Mouse (Mus musculus) R1 (cell line): ENCODE measurements around the gene Zfp12.
"Not testable (repeated sequence)": the region's sequence is repeated elsewhere in the genome, so short reads cannot be mapped to it uniquely, and the experiment has no call there.

Experiments
- DNase-seq: peaks from one replicate; pipeline ENCODE4 v3.0.0-alpha.2; 2018; ENCODE audit warnings: low read depth, low spot score

Gene Zfp12

GRCm38 (mm10) chr5:143235028-143235693, at the start of gene Zfp12:
Zfp12 (plus strand) TSS chr5:143235163.
- DNase-seq: peak; percentile 98

DNA sequence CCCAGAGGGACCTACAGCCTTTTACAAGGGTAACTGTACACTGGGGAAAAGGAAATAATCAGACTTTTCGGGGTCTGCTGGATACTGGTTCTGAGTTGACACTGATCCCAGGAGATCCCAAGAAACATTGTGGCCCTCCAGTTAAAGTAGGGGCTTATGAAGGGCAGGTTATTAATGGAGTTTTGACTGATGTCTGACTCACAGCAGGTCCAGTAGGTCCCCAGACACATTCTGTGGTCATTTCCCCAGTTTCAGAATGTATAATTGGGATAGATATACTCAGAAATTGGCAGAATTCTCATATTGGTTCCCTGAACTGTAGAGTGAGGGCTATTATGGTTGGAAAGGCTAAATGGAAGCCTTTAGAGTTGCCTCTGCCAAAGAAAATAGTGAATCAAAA, 46.9 kb upstream of the Zfp12 start:
- DNase-seq: not testable (repeated sequence)

GRCm38 (mm10) chr5:143192806-143193205, 42.2 kb upstream of the Zfp12 start:
- no peak for DNase-seq

- DNase-seq: not testable (repeated sequence)
Observed at GRCm38 (mm10) chr5:143194747-143195146, 40.2 kb upstream of the Zfp12 start.

GRCm38 (mm10) chr5:143195166-143195565, 39.8 kb upstream of the Zfp12 start:
- DNase-seq: no peak

DNA sequence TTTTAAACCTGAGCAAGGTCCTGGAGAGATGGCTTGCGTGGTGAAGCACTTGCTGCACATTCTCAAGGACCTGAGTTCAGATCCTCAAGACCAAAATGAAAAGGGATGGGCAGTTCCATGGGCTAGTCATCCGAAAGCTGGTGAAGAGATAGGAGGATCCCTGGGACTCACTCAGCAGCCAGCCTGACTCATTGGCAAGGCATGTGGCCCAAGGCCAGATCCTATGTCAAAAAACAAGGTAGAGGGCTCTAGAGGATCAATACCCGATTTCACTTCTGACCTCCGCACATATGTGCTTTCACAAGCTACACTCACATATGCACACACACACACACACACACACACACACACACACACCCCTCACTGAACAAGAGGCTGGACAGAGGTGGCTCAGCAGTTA, 38.5 kb upstream of the Zfp12 start:
- no peak for DNase-seq

DNA sequence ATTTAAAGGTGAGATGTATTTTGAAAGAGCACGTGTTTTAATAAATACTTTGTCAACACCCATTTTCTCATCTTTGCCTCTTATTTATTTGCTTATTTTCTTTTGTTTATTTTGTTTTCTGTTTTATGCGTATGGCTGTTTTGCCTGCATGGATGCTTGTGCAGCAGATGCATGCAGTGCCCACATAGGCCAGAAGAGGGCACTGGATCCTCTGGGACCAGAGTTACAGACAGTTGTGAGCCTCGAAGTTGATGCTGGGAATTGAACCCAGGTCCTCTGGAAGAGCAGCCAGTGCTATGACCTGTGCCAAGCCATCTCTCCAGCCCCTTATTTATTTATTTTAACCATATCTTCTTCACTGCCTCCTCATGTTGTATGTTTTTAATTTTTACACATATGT, 29.9 kb upstream of the Zfp12 start:
- peak; percentile 30 for DNase-seq

DNA sequence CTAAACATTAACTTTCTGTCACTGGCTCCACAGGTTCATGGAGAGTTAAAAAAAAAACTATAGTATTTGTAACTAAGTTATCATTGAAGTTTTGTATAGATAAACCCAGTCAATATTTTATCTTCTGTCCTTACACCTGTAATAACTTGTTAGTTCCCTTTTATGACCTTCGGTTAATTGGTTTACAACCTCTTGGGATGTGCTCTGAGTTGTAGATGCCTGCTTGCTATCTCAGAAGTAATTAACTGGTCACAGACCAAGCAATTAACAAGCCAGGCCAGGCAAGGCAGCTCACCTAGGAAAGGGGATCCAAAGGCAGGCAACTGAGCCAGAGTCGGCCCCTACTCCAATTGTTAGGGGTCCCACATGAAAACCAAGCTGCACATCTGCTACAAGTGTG, 21.1 kb upstream of the Zfp12 start:
- DNase-seq: no peak

DNA sequence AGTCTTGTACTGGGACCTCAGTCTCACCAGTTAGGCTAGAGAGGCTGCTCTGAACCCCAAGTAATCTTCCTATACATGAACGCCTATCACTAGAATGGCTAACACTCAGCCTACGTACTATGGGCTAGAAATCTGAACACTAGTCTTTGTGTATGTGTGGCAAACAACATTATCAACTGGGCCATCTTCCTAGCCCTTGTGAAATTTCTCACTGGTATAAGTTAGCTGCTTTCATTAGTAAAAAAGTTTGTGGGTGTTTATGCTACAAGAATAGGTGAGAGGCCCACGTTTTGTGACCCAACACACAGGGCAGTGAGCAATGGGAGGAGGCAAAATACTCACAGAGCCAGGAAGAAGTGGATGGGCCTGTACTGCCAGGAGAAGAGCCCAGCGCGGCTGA, 14.0 kb upstream of the Zfp12 start:
- DNase-seq: no peak

DNA sequence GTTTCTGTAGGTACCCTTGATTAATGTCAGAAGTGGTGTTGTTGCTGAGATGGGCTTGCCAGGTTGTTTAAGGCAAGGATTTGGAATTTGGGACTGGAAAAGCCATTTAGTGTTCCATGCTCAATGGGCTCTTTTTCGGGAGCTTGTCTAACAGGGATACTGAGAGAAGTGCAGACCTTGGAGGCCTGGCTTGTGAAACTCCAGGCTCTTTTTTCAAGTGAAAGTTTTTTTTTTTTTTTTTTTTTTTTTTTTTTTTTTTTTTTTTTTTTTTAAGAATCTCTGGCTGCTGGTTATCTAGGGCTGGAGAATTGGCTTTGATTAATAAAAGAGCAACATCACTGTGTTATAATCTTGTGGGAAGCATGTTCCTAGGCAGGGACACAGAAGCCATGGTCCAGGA, 12.7 kb upstream of the Zfp12 start:
- DNase-seq: no peak

DNA sequence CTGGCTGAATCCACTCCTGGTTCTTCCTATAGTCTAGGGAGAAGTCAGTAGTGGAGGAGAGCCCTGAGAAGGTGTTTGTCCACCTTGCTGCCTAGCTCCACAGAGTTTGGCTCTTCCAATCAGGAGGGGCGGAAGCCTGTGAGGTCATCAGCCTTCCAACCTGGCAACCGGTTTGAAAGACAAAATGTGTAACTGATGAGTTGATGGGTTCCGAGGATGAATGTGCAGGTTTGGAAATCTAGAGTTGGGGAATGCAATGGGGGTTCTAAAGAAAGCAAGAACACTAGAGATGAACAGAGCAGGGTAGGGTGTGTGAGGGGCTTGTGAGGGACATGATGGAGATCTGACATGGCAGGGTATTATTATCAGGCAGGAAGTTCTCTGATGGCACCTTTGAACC, 8.2 kb upstream of the Zfp12 start, which contains the start of gene Spdye4a:
Gene Spdye4a, minus strand, starts transcription at position 101 of the 400 bp plus-strand sequence.
- DNase-seq: no peak

- no peak for DNase-seq
Observed at GRCm38 (mm10) chr5:143236036-143236435, 1.1 kb downstream of the Zfp12 start.

DNA sequence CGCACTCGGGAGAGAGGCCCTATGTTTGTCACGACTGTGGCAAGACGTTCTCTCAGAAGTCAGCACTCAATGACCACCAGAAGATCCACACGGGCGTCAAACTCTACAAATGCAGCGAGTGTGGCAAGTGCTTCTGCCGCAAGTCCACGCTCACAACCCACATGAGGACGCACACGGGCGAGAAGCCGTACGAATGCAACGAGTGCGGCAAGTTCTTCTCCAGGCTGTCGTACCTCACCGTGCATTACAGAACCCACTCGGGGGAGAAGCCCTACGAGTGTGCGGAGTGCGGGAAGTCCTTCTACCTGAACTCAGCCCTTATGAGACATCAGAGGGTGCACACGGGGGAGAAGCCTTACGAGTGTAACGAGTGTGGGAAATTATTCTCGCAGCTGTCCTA, 10.0 kb downstream of the Zfp12 start:
- no peak for DNase-seq

DNA sequence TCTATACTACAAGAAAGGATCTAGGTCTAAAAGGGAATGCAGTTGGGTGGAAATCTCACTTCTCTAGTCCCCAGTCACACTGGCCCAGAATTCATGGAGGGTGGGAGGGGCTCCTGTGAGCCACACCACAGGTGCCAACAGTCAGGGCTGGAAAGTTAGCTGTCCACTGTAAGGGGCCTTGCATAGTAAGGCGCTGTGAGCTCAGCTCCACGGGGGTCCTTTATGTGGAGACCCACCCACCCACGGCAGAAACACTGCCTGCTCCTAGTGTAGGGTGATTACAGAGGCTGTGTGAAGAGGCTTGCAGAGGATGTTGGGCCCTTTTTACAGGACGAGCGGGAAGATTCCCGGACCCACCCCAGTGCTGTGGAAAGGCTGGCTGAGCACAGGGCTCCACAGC, 17.1 kb downstream of the Zfp12 start:
- no peak for DNase-seq

GRCm38 (mm10) chr5:143252791-143253185, 17.8 kb downstream of the Zfp12 start:
- no peak for DNase-seq

DNA sequence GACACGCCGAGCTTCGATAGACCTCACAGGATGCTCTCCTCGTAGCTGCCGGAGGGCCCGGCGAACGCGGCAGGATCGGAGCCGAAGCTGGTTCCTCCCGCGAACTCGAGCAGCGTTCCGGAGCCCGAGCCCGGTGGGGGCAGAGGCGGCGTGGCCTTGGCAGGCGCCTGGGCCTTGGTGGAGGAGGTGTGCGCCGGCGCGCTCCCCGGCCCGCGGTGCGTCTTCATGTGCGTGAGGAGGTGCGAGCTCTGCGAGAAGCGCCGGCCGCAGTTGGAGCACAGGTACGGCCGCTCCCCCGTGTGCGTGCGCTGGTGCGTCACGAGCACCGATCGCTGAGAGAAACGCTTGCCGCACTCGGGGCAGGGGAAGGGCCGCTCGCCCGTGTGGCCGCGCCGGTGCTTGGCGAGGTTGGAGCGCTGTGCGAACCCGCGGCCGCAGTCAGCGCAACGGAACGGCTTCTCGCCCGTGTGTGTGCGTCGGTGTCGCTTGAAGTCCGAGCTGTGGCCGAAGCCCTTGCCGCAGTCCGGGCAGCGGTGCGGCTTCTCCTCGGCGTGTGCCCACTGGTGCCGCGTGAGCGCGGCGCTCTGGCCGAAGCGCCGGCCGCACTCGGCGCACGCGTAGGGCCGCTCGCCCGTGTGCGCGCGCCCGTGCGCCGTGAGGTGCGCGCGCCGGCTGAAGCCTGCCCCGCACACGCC, 18.4 kb downstream of the Zfp12 start:
- peak; percentile 79 for DNase-seq

DNA sequence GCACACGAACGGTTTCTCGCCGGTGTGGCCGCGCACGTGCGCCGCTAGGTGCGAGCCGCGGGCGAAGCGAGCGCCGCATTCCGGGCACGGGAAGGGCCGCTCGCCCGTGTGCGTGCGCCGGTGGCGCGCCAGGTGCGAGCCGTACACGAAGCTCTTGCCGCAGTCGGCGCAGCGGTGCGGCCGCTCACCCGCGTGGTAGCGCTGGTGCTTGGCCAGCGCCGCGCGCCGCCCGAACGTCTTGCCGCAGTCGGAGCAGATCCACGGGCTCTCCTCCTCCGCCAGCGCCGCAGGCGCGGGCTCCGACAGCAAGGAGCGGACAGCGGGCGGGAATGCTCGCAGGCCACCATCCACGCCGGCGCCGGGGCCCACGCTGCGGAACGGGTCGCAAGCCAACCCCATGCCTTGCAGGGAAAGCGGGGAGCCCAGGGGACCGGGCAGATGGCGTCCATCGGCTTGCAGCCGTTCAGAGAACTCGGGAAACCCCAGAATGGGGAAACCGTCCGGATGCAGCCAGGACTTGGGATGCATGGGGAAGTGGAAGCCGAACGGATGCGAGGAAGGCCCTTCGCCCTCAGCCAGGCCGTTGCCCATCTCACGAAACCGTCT, 19.0 kb downstream of the Zfp12 start:
- peak; percentile 56 for DNase-seq

DNA sequence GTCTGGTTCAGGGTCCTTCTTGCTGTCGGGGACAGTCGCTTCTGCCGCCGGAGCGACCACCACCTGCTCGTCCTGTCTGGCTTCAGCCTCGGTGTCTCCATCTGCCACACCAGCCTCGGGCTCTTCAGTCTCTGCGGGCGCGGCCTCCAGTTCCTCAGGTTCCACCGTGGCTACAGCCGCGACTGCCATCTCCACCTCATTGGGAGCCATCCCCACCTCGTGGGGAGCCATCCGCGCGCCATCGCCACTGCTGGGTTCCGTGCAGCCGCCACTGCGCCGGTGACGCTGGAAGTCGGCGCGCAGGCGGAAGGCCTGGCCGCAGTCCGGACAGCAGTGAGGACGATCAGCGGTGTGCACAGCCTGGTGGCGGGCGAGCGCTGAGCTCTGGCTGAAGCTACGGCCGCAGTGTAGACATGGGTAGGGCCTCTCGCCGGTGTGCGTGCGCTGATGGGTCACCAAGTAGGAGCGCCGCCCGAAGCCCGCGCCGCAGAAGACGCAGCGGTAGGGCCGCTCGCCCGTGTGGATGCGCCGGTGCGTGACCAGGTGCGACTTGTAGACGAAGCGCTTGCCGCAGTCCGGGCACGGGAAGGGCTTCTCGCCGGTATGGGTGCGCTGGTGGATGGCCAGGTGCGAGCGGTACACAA, 19.6 kb downstream of the Zfp12 start:
- peak; percentile 59 for DNase-seq

DNA sequence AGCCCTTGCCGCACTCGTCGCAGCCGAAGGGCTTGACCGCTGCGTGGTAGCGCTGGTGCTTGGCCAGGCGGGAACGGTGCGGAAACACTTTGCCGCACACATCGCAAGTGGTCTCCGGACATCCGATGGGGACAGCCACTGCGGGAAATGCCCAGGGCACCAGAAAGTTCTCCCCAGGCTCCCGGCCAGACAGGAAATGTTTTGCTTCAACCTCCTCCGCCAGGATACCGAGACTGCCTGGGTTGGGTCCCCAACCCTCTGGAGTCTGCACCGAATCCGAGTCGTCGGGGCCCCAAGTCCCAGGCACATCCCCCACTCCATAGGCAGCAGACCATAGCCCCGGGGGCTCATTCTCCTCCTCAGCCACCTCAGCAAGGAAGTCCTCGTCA, 20.2 kb downstream of the Zfp12 start:
- DNase-seq: peak; percentile 18

GRCm38 (mm10) chr5:143255802-143256201, 20.8 kb downstream of the Zfp12 start:
- DNase-seq: no peak

DNA sequence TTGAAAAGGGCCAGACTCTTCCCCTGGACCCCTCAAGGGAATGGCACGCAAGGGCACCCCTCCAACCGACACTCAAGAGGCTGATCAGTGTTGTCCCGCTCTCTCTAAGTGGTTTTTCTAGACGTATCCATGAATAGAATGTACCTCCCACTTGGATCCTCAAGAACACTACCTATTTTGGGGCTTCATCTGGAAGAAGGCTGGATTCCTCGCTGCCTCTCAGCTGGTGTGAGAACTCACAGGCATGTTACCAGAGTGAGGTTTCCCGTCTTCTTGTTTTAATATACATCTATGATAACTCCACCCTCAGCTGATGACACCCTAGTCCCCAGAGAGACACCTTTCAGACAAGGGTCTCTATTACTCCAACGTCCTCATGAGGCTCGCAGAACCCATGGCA, 26.7 kb downstream of the Zfp12 start:
- no peak for DNase-seq

DNA sequence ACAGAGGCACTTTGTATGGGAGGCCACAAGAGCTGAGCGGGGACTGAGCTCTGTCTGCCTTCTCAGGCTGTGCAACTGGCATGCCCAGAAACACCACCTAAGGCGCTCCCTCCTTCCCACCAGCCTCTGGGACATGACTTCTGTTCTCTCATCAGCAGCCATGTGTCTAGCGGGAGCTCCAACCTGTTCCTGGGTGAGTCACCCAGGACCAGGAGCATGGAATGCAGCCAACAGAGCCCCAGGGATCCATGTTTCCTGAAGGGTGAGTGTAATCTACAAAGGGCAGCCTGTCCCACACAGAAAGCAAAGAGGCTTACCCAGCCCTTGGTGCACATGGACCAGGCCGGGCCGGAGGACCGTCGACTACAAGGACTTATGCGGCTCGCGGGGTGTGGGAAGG, 29.7 kb downstream of the Zfp12 start:
- no peak for DNase-seq
